Mouse (Mus musculus) C3H10T1/2 (cell line): ENCODE measurements around the gene Duxf3. TPM values are rescaled to one million over a fixed set of nuclear protein-coding genes. Genes with fewer than 3 reads are reported as not detected.

Source experiments
- polyA plus RNA-seq, 2 experiments: library from polyadenylated mRNA; unstranded; fragments of >200 nt; fragmentation: generic; extraction: Trizol; gene quantifications; one replicate each; pipeline ENCODE4 v1.2.1; 2012; ENCODE audit warnings: missing spikeins in 2 of 2

Gene Duxf3
- not detected for polyA plus RNA-seq

DNA sequence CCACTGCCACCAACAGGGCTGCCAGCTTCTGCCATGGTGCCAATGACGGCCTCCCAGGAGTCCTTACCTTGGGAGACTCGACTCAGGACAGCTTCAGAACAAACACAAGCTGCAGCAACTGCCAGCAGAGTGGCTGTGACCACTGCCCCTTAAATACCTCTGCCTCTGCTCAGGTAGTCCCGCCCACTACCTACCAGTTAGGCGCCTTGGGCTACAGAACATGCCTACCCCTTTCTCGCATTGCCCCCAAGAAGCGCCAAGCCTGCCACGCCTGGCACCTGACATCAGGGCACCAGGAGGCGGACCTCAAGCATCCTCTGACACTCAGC lies at the start of gene Duxf3:
TSS of gene Duxf3 (minus strand) at position 35 of the 329 bp plus-strand sequence.

DNA sequence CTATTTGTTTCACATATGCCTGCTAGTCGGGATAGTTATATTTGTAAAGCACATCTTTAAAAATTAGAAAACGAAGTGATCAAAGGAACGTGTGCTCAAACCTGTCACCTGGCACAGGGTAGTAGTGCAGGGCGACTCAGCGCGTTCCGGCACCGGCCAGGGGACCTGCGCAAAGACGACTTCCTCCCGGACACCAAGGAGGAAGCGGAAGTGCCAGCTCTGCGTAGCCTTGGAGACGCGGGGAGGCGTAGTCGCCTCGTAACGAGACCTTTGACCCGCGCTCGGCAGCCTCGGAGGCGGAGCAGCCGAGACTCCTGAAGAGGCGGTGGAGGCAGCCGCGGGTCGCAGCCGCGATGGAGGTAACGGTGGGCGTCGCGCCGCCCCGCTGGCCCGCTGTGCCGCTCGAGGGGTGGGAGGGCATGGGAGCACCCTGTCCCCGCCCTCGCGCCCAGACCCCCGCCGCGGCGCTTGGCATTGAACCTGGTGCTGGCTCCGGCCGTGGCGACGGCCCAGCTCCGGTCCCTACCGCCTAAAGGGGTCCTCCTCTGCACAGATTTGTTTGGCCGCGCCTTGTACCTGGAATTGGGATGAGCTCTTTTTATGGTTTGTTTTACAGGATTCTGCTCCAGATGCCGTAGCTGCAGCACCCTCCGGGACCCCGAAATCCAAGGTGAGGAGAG lies 22.9 kb upstream of the Duxf3 start, which contains the start of gene Gcc2:
TSS of gene Gcc2 (plus strand) at position 285 of the 680 bp plus-strand sequence.

DNA sequence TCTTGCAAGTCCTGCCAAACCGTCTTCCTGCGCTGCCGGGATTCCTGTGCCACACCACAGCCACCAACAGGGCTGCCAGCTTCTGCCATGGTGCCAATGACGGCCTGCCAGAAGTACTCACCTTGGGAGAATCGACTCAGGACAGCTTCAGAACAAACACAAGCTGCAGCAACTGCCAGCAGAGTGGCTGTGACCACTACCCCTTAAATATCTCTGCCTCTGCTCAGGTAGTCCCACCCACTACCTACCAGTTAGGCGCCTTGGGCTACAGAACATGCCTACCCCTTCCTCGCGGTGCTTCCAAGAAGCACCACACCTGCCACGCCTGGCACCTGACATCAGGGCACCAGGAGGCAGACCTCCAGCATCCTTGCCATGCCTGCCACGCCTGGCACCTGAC lies 4.1 kb upstream of the Duxf3 start, which contains the start of gene Gm4981:
TSS of gene Gm4981 (minus strand) at position 89 of the 400 bp plus-strand sequence.

DNA sequence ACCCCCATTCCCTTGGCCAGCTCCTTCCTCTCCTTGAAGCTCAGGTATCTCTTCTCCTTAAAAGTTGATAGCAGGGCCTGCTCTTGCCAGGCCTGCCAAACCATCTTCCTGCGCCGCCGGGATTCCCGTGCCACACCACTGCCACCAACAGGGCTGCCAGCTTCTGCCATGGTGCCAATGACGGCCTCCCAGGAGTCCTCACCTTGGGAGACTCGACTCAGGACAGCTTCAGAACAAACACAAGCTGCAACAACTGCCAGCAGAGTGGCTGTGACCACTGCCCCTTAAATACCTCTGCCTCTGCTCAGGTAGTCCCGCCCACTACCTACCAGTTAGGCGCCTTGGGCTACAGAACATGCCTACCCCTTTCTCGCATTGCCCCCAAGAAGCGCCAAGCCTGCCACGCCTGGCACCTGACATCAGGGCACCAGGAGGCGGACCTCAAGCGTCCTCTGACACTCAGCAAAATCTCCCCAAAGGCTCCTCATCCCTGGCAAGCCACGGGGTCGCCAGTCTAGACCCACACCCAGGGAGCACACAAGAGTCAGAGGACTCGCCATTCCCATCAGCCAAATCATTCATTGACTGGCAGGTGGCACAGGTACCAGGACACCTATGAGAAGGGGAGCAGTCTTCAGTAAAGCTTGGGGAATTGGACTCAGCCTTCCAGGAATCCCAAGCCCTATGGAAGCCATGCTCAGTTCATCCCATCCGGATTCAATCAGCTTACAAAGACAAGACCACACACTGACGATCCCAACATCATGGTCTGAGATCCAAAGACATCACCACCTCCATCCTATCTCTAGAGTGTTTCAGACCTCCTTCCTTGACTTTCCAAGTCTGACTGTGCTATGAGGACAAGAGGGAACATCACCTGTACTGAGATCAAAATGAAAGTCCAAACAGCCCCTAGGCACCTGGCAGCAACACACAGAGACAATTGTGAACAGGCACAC lies 7.4 kb downstream of the Duxf3 start, which contains the start of gene AW822073:
TSS of gene AW822073 (minus strand) at position 104 of the 959 bp plus-strand sequence.

Other genes with a start within 250 kb of the Duxf3 start
- gene AW822073, start 7.7 kb downstream of the Duxf3 start, polyA plus RNA-seq: not detected
- gene Gm4981, start 4.0 kb upstream of the Duxf3 start, polyA plus RNA-seq: not detected
- gene Gcc2, start 22.8 kb upstream of the Duxf3 start, polyA plus RNA-seq: 1 to 10 TPM in 1 of 2 experiments, under 1 TPM in 1; 0.49 to 6.7 TPM
- 10 to 100 TPM in 1 of 2 experiments, 1 to 10 TPM in 1; 1.3 to 12.8 TPM for gene Lims1, start 90.8 kb upstream of the Duxf3 start, polyA plus RNA-seq
- 1 to 10 TPM in 1 of 2 experiments, under 1 TPM in 1; 0.30 to 3.3 TPM for gene Ranbp2, start 214.2 kb upstream of the Duxf3 start, polyA plus RNA-seq